Mouse (Mus musculus): ENCODE measurements around the gene Dlx6. TPM values are rescaled to one million over a fixed set of nuclear protein-coding genes. Genes with fewer than 3 reads are reported as not detected.

Gene Dlx6
- polyA plus RNA-seq, 1 experiment from 2014 or later, result not detected

- H3K4me3 ChIP-seq (ENCODE audit: low read depth, low read length), result peak overlapping the region; percentile 41
- H3K27ac ChIP-seq (replicated peaks), result no peak overlapping the region
- DNase-seq (ENCODE audit: low spot score), result no peak
- H3K27me3 ChIP-seq (ENCODE audit: control insufficient read depth, insufficient read depth, low read length), result peaks cover 20% of the 10 kb centered on the region; the same call in 1 of the 2 replicates
- WGBS, result 1% methylated on average over 30 of the region's 30 CpGs
- H3K4me2 ChIP-seq (replicated peaks; ENCODE audit: low read depth), result peak overlapping the region; percentile 67
- no peaks in the 10 kb centered on the region for H3K36me3 ChIP-seq (ENCODE audit: control insufficient read depth, insufficient read depth, low read length)
- no peaks in the 10 kb centered on the region for H3K9me3 ChIP-seq (ENCODE audit: control insufficient read depth, low read length)
- H3K9ac ChIP-seq (ENCODE audit: low read length), result peak overlapping the region; percentile 35; the same call in 1 of the 2 replicates
- H3K4me1 ChIP-seq (replicated peaks; ENCODE audit: control insufficient read depth, insufficient read depth), result 0 out of 2 replicates have a peak, but pooled peaks cover 3% of the 10 kb centered on the region
- ATAC-seq (ENCODE audit: low FRiP score, low TSS enrichment), result peak; percentile 8; the same call in 1 of the 2 replicates
- TF ChIP-seq CTCF (IDR thresholded peaks at IDR 0.05; ENCODE audit: low read depth) (no peak), EP300 (optimal IDR thresholded peaks at IDR 0.05) (no peak)
These were observed 18.0 kb downstream of the Dlx6 start for GRCm38 (mm10) chr6:6881115-6881637.

- DNase-seq (ENCODE audit: low spot score), result peak; percentile 53
- WGBS, result 2% methylated on average over 34 of the region's 42 CpGs
- H3K27ac ChIP-seq (replicated peaks), result no peak within 1 kb of the TSS
These were observed 18.6 kb downstream of the Dlx6 start, which contains the start of gene Dlx5 for GRCm38 (mm10) chr6:6881638-6882190. Dlx5 (minus strand) TSS chr6:6882085.

GRCm38 (mm10) chr6:6882266-6882797, 19.2 kb downstream of the Dlx6 start:
- no peak overlapping the region for H3K4me3 ChIP-seq (ENCODE audit: low read depth, low read length)

More at GRCm38 (mm10) chr6:6881638-6882190, 18.6 kb downstream of the Dlx6 start, which contains the start of gene Dlx5:
- Histone ChIP-seq H3K36me3 (ENCODE audit: control insufficient read depth, insufficient read depth, low read length) (no peaks in the 10 kb centered on the region), H3K4me2 (replicated peaks; ENCODE audit: low read depth) (peak within 1 kb of the TSS; percentile 67), H3K9ac (ENCODE audit: low read length) (peak within 1 kb of the TSS; percentile 35), H3K9me3 (ENCODE audit: control insufficient read depth, low read length) (no peaks in the 10 kb centered on the region), H3K4me1 (replicated peaks; ENCODE audit: control insufficient read depth, insufficient read depth) (0 out of 2 replicates have a peak, but pooled peaks cover 3% of the 10 kb centered on the region), H3K27me3 (ENCODE audit: control insufficient read depth, insufficient read depth, low read length) (peaks cover 20% of the 10 kb centered on the region; the same call in 1 of the 2 replicates), H3K4me3 (ENCODE audit: low read depth, low read length) (peak within 1 kb of the TSS; percentile 41)
- peak; percentile 68 for ATAC-seq (ENCODE audit: low FRiP score, low TSS enrichment)
- TF ChIP-seq EP300 (optimal IDR thresholded peaks at IDR 0.05) (no peak), CTCF (IDR thresholded peaks at IDR 0.05; ENCODE audit: low read depth) (no peak)

GRCm38 (mm10) chr6:6884897-6885296, 21.8 kb downstream of the Dlx6 start:
- Histone ChIP-seq H3K9me3 (ENCODE audit: control insufficient read depth, low read length) (no peaks in the 10 kb centered on the region), H3K9ac (ENCODE audit: low read length) (no peak overlapping the region), H3K27me3 (ENCODE audit: control insufficient read depth, insufficient read depth, low read length) (peaks cover 16% of the 10 kb centered on the region; the same call in 1 of the 2 replicates), H3K4me3 (ENCODE audit: low read depth, low read length) (no peak overlapping the region), H3K4me2 (replicated peaks; ENCODE audit: low read depth) (no peak overlapping the region), H3K36me3 (ENCODE audit: control insufficient read depth, insufficient read depth, low read length) (no peaks in the 10 kb centered on the region), H3K27ac (replicated peaks) (no peak overlapping the region), H3K4me1 (replicated peaks; ENCODE audit: control insufficient read depth, insufficient read depth) (0 out of 2 replicates have a peak, but pooled peaks cover 3% of the 10 kb centered on the region)
- WGBS, result 7% methylated on average over 12 of the region's 12 CpGs
- TF ChIP-seq CTCF (IDR thresholded peaks at IDR 0.05; ENCODE audit: low read depth) (peak; percentile 84), EP300 (optimal IDR thresholded peaks at IDR 0.05) (no peak)
- DNase-seq (ENCODE audit: low spot score), result peak; percentile 43
- ATAC-seq (ENCODE audit: low FRiP score, low TSS enrichment), result no peak

More at GRCm38 (mm10) chr6:6882266-6882797, 19.2 kb downstream of the Dlx6 start:
- 11% methylated on average over 10 of the region's 11 CpGs for WGBS
- Histone ChIP-seq H3K27me3 (ENCODE audit: control insufficient read depth, insufficient read depth, low read length) (peaks cover 20% of the 10 kb centered on the region; the same call in 1 of the 2 replicates), H3K36me3 (ENCODE audit: control insufficient read depth, insufficient read depth, low read length) (no peaks in the 10 kb centered on the region), H3K27ac (replicated peaks) (no peak overlapping the region), H3K9me3 (ENCODE audit: control insufficient read depth, low read length) (no peaks in the 10 kb centered on the region), H3K9ac (ENCODE audit: low read length) (no peak overlapping the region), H3K4me2 (replicated peaks; ENCODE audit: low read depth) (peak overlapping the region; percentile 67; the same call in 1 of the 2 replicates), H3K4me1 (replicated peaks; ENCODE audit: control insufficient read depth, insufficient read depth) (0 out of 2 replicates have a peak, but pooled peaks cover 3% of the 10 kb centered on the region)
- TF ChIP-seq EP300 (optimal IDR thresholded peaks at IDR 0.05) (no peak), CTCF (IDR thresholded peaks at IDR 0.05; ENCODE audit: low read depth) (no peak)
- DNase-seq (ENCODE audit: low spot score) (no peak), ATAC-seq (ENCODE audit: low FRiP score, low TSS enrichment) (no peak)

- no peak overlapping the region for H3K9ac ChIP-seq (ENCODE audit: low read length)
- H3K9me3 ChIP-seq (ENCODE audit: control insufficient read depth, low read length), result no peaks in the 10 kb centered on the region
- H3K4me1 ChIP-seq (replicated peaks; ENCODE audit: control insufficient read depth, insufficient read depth), result 0 out of 2 replicates have a peak, but pooled peaks cover 2% of the 10 kb centered on the region
- 80% methylated on average over 3 of the region's 3 CpGs for WGBS
- TF ChIP-seq EP300 (optimal IDR thresholded peaks at IDR 0.05), result no peak
- TF ChIP-seq CTCF (IDR thresholded peaks at IDR 0.05; ENCODE audit: low read depth), result no peak
- H3K27ac ChIP-seq (replicated peaks), result no peak overlapping the region
- H3K36me3 ChIP-seq (ENCODE audit: control insufficient read depth, insufficient read depth, low read length), result no peaks in the 10 kb centered on the region
- H3K4me3 ChIP-seq (ENCODE audit: low read depth, low read length), result no peak overlapping the region
- no peak overlapping the region for H3K4me2 ChIP-seq (replicated peaks; ENCODE audit: low read depth)
- ATAC-seq (ENCODE audit: low FRiP score, low TSS enrichment), result no peak
- peaks cover 12% of the 10 kb centered on the region; the same call in 1 of the 2 replicates for H3K27me3 ChIP-seq (ENCODE audit: control insufficient read depth, insufficient read depth, low read length)
- DNase-seq (ENCODE audit: low spot score), result no peak
These were observed 23.1 kb downstream of the Dlx6 start for GRCm38 (mm10) chr6:6886225-6886624.

Data from stomach, postnatal 0 days (tissue).